Mouse (Mus musculus) colon, adult 2 months (tissue): ENCODE results near the gene Gal3st2b. TPM values are rescaled to one million over a fixed set of nuclear protein-coding genes. Genes with fewer than 3 reads are reported as not detected.

ENCODE experiments used
- polyA plus RNA-seq: library from polyadenylated mRNA; depleted of rRNA; stranded (reverse); fragments of >200 nt; gene quantifications from 2 replicates; pipeline ENCODE4 v1.2.3, GENCODE M21; 2012; rRNA removed

Gal3st2b gene
- polyA plus RNA-seq = 41.2 and 58.3 TPM in 2 replicates

GRCm38 (mm10) chr1:93918011-93918410, at the start of gene Gal3st2b:
Gal3st2b (plus strand) TSS chr1:93918311.

GRCm38 (mm10) chr1:93990209-93990608, 72.1 kb downstream of the Gal3st2b start, which contains the start of gene Gal3st2c:
Gal3st2c (plus strand) TSS chr1:93990509.

Other genes with a start within 250 kb of the Gal3st2b start
- gene Bok, start 232.7 kb upstream of the Gal3st2b start, polyA plus RNA-seq = 73.8 and 104 TPM in 2 replicates
- 39.2 and 42.1 TPM in 2 replicates for gene Atg4b, start 166.8 kb upstream of the Gal3st2b start, polyA plus RNA-seq
- 103 and 108 TPM in 2 replicates for gene Thap4, start 163.4 kb upstream of the Gal3st2b start, polyA plus RNA-seq
- gene Dtymk, start 116.4 kb upstream of the Gal3st2b start, polyA plus RNA-seq = 31.6 and 32.0 TPM in 2 replicates
- gene Ing5, start 114.3 kb upstream of the Gal3st2b start, polyA plus RNA-seq = 4.3 and 5.0 TPM in 2 replicates
- 18.3 TPM in 2 replicates for gene D2hgdh, start 93.4 kb upstream of the Gal3st2b start, polyA plus RNA-seq
- gene Gal3st2, start 57.0 kb upstream of the Gal3st2b start, polyA plus RNA-seq = 8.2 and 25.4 TPM in 2 replicates
- 1.5 and 2.4 TPM in 2 replicates for gene Gal3st2c, start 72.2 kb downstream of the Gal3st2b start, polyA plus RNA-seq
- 0.05 TPM in 1 of 2 replicates, not detected in the other for gene Neu4, start 102.1 kb downstream of the Gal3st2b start, polyA plus RNA-seq
- gene Pdcd1, start 134.2 kb downstream of the Gal3st2b start, polyA plus RNA-seq = 0.28 and 0.30 TPM in 2 replicates